Mouse (Mus musculus) left cerebral cortex, postnatal 10 days (tissue): ENCODE data around the gene Olfr1290. TPM values are rescaled to one million over a fixed set of nuclear protein-coding genes. Genes with fewer than 3 reads are reported as not detected.

ENCODE experiments used
- DNase-seq, 2 experiments: peaks; one replicate each; pipeline ENCODE4 v3.0.0; 2021 to 2022; ENCODE audit warnings: low spot score in 2 of 2, mixed read lengths in 1 of 2; ENCODE audit errors: extremely low spot score in 1 of 2
- intact Hi-C: fragments of 180-260 bp; cut with DNase I; formaldehyde crosslinking; loops from one replicate; pipeline ENCODE4 v1.15.1; 2025
- total RNA-seq, 2 experiments: library from RNA; stranded (reverse); gene quantifications; 2 replicates each; pipeline ENCODE4 v1.2.3; 2021

Olfr1290 gene
- not detected for total RNA-seq

- intact Hi-C loops = no loop called here
- no peak for DNase-seq
These were observed at the start of gene Olfr1290 for GRCm38 (mm10) chr2:111493729-111494128. Gene Olfr1290 (minus strand): TSS chr2:111493829.

- DNase-seq = no peak
- intact Hi-C loops = no loop called here
These were observed 46.6 kb upstream of the Olfr1290 start, which contains the start of gene Olfr1294 for GRCm38 (mm10) chr2:111540191-111540590. Gene Olfr1294 (minus strand): TSS chr2:111540291.

- DNase-seq = no peak
- intact Hi-C loops = no loop called here
These were observed 31.3 kb upstream of the Olfr1290 start, which contains the start of gene Olfr1293-ps for GRCm38 (mm10) chr2:111524903-111525302. Gene Olfr1293-ps (plus strand): TSS chr2:111525203.

- DNase-seq = no peak
- intact Hi-C loops = no loop called here
These were observed 23.8 kb upstream of the Olfr1290 start for GRCm38 (mm10) chr2:111517451-111517850.

- intact Hi-C loops = no loop called here
- DNase-seq = no peak
These were observed 3.3 kb upstream of the Olfr1290 start, which contains the start of gene Olfr1291-ps1 for GRCm38 (mm10) chr2:111496880-111497279. Gene Olfr1291-ps1 (plus strand): TSS chr2:111497180.

GRCm38 (mm10) chr2:111480519-111480918 lies 13.1 kb downstream of the Olfr1290 start, which contains the start of gene Olfr1289:
Gene Olfr1289 (plus strand): TSS chr2:111480819.
- DNase-seq = no peak
- intact Hi-C loops = no loop called here

GRCm38 (mm10) chr2:111473801-111474200 lies 19.8 kb downstream of the Olfr1290 start, which contains the start of gene Olfr1288:
Gene Olfr1288 (plus strand): TSS chr2:111474101.
- no peak for DNase-seq
- intact Hi-C loops = no loop called here

- intact Hi-C loops = no loop called here
- no peak for DNase-seq
These were observed 44.8 kb downstream of the Olfr1290 start, which contains the start of gene Olfr1287 for GRCm38 (mm10) chr2:111448842-111449241. Gene Olfr1287 (plus strand): TSS chr2:111449142.

Other genes starting within 250 kb of the Olfr1290 start
- not detected for gene Olfr1276, start 239.3 kb downstream of the Olfr1290 start, total RNA-seq
- gene Olfr1277, start 219.7 kb downstream of the Olfr1290 start, total RNA-seq = not detected
- not detected for gene Olfr1278, start 203.7 kb downstream of the Olfr1290 start, total RNA-seq
- not detected for gene Olfr1279, start 193.2 kb downstream of the Olfr1290 start, total RNA-seq
- not detected for gene Olfr1280, start 179.8 kb downstream of the Olfr1290 start, total RNA-seq
- not detected for gene Olfr1281, start 167.3 kb downstream of the Olfr1290 start, total RNA-seq
- gene Olfr1282, start 157.8 kb downstream of the Olfr1290 start, total RNA-seq = not detected
- gene Olfr1283, start 127.0 kb downstream of the Olfr1290 start, total RNA-seq = not detected
- not detected for gene Olfr1284, start 118.3 kb downstream of the Olfr1290 start, total RNA-seq
- gene Olfr1286, start 70.7 kb downstream of the Olfr1290 start, total RNA-seq = not detected
- gene Olfr1287, start 44.7 kb downstream of the Olfr1290 start, total RNA-seq = not detected
- not detected for gene Olfr1288, start 19.7 kb downstream of the Olfr1290 start, total RNA-seq
- gene Olfr1289, start 13.0 kb downstream of the Olfr1290 start, total RNA-seq = not detected
- not detected for gene Olfr1291-ps1, start 3.4 kb upstream of the Olfr1290 start, total RNA-seq
- gene Olfr1293-ps, start 31.4 kb upstream of the Olfr1290 start, total RNA-seq = not detected
- not detected for gene Olfr1294, start 46.5 kb upstream of the Olfr1290 start, total RNA-seq
- not detected for gene Olfr1295, start 75.9 kb upstream of the Olfr1290 start, total RNA-seq
- gene Olfr1297, start 132.7 kb upstream of the Olfr1290 start, total RNA-seq = not detected
- not detected for gene Olfr1298, start 155.4 kb upstream of the Olfr1290 start, total RNA-seq
- gene Olfr1299, start 167.6 kb upstream of the Olfr1290 start, total RNA-seq = not detected